Mouse (Mus musculus): ENCODE measurements around the gene Coro2b.

The Coro2b gene

DNA sequence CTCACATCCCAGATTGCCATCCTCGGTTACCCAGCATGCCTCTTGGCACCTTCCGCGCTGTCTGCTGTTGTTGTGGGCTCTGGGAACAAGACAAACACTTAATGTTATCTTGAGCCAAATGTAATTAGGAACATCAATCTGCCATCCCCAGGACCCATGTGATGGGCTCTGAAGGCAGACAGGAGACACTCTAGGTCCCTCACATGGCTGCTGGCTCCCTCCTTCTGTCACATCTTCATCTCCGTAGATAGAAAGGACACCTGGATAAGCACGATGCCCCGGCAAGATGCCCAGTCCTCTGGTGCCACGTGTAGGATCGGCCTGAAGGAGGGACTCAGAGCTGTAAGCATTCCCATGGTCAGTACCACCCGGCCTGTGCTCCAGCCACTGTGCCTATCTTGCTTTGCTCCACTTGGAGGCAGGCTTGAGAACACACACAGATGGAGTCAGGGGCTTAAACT lies 2.4 kb upstream of the Coro2b start:
- DNase-seq: peak; percentile 77

DNA sequence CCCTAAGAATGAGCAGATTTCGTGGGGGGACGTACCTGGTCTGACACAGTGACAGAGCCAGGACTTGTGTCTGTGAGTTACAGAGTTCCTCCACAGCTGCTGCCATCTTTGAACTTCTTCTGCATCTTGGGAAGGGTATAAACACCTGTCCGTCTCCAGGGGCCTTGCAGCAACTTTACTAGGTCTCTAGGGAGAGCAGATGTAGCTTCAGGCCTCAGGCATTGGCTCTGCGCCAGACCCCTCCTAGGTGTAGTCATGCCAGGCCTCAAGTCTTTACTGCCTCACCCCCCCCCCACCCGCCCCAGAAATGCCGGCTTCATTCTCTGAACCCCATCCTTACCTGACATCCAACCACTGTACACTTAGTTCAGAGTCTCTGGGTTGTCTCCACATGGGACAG lies 1.1 kb upstream of the Coro2b start:
- no peak for DNase-seq

DNA sequence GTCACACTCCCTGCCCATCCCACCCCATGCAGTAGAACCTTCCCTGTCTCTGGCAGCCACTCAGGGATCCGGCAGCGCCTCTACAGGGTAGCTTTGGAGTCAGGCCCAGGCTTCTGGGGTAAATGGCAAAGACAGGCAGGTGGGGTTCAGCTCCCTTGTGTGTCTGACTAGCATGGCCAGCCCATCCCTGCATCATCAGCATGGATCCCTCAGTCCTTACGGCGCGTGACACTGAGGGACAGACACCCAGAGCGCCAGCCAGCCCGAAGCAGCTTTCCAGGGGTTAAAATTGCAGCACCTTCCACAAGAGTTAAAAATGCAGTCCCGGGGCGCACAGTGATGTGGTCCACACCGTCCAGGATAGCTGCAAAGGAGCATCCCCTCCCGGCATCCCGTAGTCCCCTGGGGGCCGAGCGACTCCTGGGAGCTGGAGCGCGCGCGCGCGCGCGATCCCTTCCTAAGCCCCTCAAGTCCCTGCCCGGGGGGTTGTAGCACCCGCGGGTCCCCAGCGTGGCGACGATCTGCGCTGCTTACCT lies 657 bp downstream of the Coro2b start:
- peak; percentile 90 for DNase-seq

DNA sequence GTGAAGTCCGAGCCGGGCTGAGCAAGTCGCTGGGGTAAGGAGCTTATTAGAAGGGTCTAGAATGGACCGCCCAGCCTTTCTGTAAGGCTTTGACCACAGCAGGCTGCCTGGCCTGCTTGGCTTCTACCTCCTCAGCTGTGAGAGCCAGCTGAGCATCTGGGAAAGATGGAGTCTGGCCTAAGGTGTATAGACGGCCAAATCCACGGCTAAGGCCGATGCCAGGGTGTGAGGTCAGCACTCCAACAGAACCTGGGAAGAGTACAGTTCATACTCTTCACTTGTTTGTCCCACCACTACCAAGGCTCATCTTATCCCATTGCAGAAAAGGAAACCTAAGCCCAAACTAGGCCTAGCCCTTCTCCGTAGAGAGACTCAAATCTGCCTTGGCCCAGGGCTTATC lies 1.3 kb downstream of the Coro2b start:
- DNase-seq: peak; percentile 78

DNA sequence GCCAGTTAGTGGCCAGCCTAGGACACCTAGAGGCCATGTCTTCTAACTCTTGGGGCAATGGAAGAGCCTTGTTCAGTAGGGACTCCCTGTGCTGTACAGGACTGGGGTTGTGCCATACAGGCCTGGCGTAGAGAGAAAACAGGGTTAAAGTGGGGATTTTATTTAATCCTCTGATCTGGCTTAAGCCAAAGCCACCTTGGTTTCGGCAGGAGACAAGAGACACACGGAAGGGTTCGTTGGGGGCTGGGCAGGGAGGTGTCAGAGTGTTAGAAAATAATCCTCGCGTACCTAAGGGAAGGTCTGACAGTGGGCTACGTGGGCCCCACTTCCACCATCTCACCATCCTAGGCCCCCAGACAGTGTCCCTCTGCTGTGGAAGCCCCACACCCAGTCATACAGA lies 2.2 kb downstream of the Coro2b start:
- no peak for DNase-seq

DNA sequence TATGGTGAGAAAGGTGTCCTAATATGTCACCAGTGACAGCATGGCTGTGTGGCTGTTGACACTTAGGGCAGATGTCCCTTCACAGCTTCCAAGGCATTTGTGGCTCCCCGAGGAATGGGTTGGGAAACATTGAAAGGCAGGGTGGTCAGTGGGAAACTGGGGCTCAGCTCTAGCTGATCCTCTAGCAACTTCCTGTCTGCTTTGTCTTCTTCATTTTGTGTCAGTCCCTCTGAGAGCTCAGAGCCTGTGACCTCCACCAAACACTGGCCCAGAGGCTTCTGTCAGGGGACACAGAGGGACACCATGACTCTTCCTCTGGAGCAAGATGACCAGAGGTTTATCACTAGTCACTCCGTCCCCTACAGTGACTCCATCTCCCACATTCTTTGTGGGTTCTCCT lies 2.7 kb downstream of the Coro2b start:
- no peak for DNase-seq

DNA sequence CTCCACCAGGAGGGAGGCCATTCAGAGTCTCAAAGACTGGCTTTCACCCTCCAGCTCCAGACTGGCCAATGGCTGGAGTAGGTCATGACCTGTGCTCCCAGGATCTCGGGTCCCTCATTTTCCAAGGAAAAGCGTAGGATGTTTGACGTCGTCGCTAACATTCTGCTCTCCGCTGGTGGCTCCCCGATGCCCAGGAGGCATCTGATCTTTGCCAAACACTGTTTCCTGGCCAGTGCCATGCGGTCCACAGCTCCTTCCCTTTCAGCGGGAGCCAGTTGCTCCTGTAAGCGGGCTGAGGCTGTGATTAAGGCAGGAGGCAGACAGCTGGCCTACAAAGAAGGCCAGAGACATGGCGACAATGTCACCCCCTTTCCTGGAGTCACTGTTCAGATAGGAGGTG lies 4.0 kb downstream of the Coro2b start:
- DNase-seq: no peak

DNA sequence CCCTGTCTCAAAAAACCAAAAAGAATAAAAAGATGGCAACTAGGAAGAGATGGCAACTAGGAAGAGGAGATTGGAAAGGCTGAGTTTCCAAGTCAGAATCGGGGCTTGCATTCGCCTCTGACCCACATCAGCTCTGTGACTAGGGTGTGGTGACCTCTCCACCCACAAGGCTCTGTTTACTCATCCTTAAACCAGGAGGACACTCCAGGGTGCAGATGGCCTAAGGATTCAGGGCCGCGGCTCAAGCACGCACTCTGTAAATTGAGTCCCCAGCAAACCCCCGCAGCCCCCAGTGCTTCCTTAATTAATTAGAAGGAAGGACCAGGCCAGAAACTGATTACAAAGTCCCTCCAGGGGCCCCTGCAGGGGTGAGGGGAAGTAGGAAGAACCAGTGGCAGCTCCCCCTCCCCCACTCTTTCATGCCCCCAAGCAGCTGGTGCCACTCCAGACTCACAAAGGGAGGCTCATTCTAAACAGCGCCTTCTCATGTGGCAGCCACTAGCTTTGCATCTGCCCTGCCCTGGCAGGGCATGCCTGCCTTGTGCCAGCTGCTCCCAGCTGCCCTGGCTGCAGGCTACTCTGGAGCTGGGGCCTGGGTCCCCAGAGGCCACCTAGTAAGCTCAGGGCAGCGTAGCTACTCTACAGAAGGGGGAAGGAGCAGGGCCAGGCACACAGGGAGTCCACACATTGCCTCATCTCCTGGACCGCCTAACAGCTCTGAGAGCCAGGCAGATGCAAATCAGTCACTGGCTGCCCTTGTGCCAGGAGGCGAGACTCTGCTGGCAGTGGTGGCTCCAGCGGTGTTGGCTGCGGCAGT lies 5.2 kb downstream of the Coro2b start:
- peak; percentile 75 for DNase-seq

DNA sequence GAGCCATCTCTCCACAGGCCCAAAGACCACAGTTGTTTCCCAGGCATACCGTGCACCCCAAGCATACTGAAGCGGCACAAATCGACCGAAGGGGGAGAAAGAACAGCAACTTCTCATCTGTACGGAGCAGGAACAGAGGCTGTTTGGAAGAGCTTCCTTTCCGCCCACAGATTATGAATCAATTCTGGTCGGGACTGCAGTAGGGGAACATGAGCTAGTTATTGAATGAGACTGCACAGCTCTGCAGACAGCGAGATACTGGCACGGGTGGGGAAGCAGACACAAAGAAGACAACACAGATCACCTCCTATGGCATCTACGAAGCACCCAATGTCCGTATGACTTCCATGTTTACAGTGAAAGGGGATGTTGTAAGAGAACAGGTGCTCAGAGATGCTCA lies 8.3 kb downstream of the Coro2b start:
- no peak for DNase-seq

DNA sequence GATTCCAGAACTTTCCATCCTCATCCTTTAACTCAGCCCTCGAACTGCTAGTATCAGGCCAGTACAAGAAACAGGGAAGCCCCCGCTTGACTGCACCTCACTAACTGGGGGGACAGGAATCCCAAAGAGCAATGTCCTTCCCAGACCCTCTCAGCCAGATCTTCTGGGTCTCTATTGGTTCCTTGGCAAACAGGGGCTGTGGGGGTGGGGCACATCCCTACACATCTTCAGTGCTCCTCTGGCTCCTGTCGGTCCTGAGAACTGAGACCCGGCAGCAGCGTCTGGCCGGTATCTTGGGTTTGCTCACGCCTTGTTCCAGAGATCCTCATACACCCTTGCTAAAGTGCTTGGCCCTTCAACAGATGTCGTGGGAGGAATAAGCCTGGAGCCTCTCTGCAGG lies 10.0 kb downstream of the Coro2b start:
- peak; percentile 56 for DNase-seq

DNA sequence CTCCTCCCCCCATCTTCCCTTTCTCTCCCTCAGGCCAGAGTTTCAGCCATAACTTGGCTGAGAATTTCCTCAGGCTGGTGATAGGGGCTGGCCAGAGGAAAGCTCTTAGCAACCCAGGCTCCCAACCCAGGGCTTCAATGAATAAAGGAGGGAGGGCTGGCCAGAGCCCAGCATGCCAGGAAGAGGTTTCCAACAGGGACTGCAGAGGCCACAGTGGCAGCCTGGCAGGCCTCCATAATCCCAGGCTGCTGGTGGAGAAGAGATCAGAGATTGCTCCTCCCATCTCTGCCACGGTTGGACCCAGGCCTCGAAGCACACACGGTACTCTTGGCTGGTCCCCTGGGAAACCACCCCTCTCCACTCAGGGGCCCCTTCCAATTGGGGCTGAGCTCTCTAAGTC lies 10.4 kb downstream of the Coro2b start:
- peak; percentile 90 for DNase-seq

DNA sequence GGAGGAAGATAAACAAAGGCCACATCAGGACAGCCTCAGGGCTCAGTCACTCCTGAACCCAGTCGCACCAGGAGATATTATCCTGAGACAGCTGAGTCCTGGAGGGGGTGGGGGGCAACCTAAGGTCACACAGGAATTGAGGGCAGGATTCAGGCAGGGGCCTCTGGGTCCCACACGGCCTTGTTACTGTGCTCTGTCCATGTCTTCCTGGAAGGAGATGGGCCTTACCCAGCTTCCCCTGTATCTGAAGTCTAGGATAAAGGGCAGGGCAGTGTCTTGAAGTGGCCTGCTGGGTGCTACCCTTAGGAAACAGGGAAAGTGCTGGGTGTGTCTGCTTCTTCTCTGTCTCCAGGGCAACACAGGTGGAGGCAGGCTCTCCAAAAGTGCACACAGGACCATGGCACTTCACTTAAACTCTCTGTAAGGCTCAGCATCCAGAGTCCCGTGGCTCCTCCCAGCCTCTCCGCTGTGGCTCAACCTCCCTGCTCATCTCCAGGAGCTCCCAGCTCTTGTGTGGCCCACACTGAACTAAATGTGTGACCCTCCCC lies 12.0 kb downstream of the Coro2b start:
- DNase-seq: no peak

DNA sequence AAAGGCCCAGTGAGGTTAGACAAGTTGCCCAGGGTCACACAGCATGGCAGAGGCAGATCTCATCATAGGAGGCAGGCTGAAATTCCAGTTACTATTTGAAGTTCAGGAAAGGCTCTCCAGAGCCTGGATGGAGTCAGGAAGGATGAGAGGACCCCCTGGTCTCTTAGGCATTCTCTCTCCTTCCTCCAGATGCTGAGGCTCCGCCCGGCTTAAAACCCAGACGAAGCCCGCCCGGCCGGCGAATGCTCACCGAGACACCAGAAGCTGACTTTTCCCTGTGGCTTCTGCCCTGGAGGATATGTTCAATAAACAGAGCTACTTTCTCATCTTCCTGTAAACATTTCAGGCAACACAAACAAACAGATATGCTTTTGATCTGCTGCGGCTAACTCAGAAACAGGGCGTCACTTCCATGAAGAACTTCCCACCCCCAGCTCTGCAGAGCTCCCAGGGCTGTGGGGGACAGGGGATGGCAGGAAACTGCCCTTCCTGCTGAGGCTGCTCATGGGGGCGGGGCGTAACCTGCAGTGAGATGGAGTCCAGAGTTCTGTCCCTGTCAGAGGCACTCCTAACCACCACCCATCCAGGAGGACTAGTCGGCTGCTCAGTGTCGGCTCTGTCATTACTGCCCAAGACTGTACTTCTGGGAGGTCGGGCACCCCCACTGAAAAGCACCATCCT lies 13.9 kb downstream of the Coro2b start:
- DNase-seq: peak; percentile 63

DNA sequence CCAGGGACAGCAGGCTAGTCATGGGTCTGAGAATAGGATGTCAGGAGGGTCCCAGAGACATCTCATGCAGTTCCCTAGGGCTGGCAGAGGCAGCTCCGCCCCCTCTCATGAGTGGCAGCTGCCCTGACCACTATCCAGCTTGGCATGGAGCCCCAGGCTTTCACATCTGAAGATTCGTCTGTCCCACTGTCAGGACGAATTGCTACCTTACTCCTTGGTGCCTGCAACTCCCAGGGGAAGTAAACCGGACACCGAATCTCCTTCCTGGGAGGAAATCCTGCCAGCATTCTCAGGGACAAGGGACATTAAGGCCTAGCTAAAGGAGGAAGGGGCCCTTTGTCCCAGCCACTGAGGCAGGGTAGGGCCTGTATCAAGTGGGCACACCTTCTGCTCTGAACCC lies 14.6 kb downstream of the Coro2b start:
- peak; percentile 67 for DNase-seq

DNA sequence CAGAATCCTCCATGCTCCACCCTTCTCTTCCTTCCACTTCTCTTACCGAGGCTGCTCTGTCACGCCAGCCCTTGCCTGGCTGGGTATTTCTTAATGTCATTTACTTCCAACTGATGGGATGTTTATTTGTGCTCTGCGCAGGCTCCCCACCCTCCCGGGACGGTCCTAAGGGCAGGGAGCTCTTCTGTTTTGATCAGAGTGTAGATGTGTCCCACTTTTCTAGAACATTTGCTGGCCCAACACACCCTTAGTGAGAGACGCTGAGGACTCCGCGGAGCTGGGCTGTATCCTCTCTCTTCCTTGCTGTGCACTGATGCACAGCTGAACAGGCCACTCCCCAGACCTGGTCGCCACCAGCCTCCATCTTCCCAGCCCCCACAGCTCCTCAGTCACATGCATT lies 15.3 kb downstream of the Coro2b start:
- DNase-seq: no peak

DNA sequence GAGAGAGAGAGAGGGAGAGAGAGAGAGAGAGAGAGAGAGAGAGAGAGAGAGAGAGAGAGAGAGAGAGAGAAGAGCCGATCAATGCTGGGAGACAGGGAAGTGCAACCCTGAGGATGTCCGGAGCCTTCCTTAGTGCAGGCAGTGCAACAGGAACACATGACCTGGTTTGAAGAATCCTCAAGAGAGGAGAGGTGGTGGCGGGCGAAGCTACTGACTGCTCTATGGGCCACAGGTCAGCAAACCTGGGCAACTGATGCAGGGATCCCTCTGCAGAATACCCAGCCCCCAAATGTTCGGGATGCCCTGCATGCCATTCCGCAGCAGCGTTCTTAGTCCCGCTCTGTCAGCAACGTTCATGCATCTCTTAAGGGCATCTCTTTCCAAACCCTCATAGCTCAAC lies 15.9 kb downstream of the Coro2b start:
- DNase-seq: no peak

DNA sequence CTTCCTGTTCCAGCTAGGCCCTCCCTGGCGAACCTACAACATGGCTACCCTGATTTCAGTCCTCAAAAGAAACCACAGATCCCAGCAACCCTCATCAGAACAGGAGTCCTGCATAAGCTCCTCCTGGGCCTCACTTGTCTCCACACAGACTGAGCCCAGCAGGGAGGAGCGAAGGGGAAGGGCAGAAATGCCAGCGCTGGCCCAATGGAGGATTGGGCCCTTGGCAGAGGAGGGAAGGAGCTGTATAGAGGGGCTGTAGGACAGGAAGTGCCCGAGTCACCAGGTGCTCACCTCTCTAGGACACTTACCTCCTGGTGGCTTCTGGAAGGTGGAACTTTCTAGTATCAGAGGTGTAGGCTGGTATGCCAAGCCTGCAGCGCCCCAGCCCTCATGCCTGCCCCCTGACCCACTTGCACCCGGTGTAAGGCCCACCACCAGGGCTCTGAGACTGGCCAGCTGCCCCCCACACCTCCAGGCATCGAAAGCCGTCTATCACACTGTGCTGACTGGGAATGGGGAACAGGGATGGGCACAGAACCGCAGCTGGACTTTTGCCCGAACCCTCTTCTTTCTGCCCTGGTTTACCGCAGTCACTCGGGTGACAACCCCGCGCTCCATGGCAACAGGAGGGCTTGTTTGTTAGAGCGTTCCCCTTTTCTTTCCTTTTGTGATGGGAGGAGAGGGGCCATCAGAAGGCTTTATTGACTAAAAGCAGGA lies 16.9 kb downstream of the Coro2b start:
- DNase-seq: peak; percentile 73

DNA sequence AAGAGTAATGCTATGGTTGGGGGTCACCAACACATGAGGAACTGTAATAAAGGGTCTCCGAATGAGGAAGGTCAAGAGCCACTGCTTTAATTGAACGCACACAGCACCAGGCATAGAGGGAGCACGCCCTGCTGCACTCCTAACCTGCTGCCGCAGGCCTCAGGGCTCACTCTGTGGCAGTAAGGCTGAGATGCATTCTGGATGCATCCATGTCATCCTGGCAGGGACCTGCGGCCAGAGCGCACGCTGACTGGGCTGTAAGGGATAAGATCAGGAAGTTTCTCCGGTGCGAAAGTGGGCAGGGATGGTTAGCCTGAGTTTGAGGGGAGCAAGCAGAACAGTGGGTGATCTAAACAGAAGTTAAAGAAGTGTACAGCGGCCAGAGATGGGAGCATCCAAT lies 17.5 kb downstream of the Coro2b start:
- no peak for DNase-seq

DNA sequence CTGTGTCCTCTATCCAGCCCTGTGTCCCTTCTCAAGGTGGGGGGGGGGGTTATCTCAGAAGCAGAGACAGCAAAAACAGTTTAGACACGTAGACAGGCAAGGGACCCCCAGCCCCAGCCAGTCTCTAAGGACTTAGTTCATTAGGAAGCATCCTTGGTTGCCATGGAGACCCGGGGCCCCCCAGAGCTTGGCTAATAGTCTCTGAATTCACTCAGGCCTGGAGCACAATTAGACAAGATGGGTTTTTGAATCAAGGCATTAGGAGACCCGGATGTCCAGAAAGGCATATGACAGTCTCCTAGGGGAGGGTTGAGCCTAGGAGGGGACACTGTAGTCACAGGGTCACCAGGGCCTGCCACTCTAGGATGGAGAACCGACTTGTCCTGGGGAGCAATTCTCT lies 18.3 kb downstream of the Coro2b start:
- peak; percentile 54 for DNase-seq

DNA sequence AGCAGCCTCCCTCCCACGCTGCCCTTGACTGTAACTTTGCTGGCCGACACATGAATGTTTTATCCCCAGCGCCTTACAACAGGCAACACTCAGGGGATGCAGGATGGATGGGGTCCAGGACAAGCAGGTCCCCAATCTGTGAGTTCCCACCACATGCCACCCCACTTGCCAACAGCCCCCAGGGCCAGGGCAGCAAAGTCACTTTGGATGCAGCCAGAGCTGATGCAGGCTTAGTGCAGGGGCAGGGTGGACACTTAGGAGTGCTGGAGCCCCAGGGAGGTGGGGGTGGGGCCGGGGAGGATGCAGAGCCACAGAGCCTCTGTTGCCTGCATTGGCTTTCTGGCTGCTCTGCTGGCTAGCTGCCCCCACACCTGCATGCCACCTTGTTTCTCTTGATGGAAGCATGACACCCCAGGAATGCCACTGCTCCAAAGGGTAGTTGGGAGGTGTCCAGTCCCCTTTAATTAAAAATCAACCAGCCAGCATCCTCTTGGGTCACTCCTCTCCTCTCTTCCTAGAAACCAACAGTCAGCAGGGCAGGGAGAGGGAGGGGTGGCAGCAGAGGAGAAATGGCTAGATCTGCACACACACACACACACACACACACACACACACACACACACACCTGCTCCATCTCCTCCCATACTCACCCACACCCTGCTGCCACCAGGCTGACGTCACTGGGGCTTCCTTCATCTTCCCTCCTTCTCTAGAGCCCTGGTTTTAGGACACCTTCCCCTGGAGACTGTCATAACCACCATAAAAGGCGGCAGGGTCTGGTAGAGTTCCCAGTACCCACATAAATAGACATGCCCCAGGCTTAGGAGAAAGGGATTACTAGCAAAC lies 19.5 kb downstream of the Coro2b start:
- DNase-seq: no peak

DNA sequence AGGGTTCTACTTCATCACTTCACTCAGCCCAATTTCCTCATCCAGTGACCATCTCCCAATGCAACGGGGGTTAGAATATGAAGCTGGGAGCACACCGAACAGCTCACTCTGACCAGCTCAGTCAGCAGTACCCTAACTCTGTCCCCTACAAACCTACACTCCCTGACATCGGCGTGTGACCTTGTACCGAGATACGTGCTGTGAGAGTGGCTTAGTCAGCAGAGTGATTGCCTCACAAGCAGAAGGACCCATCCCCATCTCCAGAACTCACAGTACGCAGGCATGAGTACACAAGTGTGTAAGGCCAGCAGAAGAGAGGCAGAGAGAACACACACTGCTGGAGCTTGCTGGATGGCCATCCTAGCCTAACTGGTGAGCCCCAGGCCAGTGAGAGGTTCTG lies 21.7 kb downstream of the Coro2b start:
- DNase-seq: no peak

DNA sequence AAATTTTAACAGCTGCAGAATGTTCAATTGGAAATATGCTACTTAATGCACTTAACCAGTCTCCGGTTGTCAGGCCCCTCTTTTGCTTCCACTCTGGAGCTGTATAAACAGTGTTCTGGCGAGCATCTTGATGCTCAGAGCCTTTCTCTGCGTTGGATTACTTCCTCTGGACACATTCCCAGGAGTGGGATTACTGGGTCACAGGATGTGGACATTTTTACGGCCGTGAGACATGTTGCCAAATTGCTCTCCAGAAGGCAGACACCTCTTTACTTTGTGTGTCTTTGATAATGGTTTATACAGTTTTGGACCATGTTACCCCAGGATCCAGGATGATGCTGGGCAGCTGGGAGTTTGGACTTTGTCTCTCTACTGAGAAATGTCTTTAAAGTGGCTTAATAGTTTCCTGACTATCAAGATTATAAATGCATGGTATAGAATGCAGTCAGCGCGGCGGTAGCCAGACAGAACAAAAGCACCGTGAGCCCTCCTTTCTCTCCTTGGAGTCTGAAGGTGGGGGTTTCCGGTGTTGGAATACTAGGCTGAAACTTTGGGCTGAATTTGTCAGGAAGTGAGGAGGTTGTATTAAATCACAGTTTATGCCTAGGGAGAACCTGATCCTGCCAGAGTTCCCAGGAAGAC lies 23.2 kb downstream of the Coro2b start:
- no peak for DNase-seq

Measured in cerebellum, adult 11-12 months (tissue).